Mouse (Mus musculus) retina, adult 2 months (tissue): ENCODE results near the gene Prss30.

Experiments used
- DNase-seq: peaks from one replicate; pipeline ENCODE4 v3.0.0-alpha.2; 2012; ENCODE audit warnings: low read depth, low spot score

The Prss30 gene

DNA sequence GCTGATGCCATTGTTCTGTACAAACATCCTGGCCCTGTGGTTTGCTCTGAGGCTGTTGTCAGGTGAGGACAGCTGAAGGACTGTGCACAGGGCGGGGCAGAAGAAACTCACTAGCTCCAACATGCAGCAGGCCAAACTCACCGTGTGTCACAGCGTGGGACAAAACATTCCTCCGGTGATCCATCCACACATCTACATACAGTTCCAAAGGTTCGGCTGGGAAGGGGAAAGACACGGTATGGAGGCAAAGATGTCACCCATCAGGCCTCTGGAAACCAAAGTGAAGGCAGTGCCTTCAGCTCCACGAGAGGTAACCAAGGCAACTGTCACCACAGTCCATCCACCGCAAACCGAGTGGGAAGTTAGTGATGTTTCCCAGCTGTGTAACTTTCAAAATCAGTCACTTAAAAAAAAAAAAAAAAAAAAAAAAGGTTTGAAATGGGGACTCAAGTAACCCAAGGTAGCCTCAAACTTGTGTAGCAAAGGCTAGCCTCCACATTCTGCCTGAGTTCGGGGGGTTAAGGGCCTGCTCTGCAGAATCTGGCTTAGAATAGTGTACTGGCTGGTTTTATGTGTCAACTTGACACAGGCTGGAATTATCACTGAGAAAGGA is at the start of gene Prss30:
Gene Prss30 (minus strand): TSS at position 270 of the 613 bp plus-strand sequence.
- DNase-seq: no peak

DNA sequence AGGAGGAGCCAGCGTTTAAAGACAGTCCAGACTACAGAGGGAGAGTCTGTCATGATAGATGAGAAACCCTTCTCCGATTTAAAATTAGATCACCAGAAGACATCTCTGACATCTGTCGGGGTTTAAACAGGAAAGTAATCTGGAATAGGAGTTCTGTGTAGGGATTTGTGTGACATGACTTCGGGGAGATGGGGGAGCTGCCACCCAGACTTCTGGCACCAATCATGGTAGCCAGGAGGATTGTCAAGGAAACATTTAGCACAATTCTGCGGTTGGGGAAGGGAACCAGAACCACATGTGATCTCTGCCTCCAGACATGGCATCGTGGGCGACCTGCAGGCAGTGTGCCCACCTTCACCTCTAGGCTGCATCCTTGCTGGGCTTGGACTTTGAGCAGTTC is 49.1 kb upstream of the Prss30 start:
- DNase-seq: no peak

DNA sequence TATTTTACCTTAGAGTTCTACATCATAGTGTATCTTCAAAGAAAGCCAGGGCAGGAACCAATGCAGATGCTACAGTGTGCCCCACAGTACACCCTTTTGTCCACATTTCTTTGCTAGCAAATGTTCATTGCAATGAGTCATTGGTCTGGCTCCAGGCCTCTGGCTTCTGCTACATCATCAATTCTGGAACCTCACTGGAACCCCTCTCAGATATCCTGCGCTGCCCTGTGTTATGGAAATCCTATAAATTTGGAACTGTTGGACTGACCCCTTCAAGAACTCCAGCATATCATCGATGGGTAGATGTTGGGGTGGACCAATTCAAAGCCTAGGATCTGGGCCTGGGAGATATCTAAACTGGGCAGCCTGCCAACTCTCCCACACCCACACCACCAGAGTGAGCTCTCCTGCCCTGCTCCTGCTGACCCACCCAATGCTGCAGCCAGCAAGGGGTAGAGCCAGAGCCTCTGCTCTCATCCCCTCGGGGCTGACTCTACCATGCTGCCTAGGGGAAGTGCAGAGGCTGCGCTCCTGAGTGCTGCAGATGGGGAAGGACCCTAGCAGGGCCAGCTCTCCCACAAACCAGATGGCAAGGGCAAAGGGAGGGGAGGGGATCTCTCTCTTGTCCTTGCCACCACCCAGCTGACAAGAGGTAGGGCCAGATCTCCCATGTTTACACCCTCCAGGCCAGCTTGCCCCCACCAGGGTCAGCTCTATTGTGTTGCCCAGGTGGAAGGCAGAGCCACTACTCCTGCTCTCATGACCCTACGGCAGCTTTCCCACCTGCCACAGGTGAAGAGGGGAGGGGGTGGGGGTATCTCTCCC is 41.2 kb upstream of the Prss30 start:
- DNase-seq: no peak

- DNase-seq: no peak
Observed at GRCm38 (mm10) chr17:24020696-24021095, 40.3 kb upstream of the Prss30 start.

DNA sequence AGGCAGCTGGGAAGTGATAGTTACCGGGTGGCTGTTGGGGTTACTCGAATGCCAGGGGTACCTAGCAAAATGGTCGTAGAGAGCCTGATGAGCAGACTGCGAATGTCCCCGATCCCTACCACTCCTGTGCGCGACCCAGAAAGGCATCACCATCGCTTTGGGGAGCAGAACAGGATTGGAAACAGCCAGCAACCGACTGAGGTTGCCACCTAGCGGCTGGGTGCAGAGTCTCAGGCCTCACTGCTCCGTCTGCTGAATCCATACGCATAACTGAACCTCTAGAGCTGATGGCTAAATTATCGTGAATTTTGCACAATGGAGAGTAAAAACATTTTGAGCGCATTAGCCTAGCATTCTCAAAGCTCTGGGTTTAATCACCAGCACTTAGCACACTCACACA is 35.4 kb upstream of the Prss30 start:
- DNase-seq: no peak

GRCm38 (mm10) chr17:24014433-24014965 is 34.1 kb upstream of the Prss30 start:
- DNase-seq: no peak

DNA sequence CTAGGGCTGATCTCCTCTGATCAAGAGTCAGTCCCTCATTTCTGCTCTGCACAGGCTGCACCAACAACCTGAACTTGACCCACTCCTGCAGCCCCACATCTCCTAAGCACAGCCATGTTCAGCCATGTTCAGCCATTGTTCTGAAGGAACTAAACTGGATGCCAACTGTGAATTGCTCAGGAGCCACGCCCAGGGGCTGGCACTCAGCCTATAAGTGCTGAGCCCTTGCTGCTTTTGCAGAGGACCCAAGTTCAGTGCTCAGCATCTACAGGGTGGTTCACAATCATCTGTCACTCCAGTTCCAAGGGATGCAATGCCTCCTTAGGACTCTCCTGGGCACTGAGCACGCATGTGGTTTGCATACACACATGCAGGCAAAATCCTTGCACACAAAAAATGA is 32.6 kb upstream of the Prss30 start:
- no peak for DNase-seq

- DNase-seq: no peak
Observed at GRCm38 (mm10) chr17:24009617-24010016, 29.3 kb upstream of the Prss30 start.

GRCm38 (mm10) chr17:24008105-24008504 is 27.7 kb upstream of the Prss30 start:
- DNase-seq: no peak

DNA sequence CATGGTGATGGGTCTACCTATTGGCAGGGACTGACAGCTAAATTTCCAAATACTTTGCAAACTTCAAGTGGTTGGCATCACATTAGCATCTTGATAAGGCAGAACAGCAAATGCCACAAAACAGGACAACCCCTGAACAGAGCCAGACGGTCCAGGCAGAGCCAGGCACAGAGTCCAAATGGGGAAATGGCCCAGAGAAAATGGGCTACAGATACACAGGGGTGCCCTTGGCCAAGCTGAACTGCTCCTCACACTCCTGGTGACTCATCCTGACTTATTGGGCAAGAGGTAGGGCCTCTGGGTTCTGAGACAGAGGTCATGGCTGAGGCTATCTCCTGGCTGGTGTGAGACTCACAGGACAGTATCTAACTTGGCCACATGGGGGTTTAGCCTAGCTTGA is 27.0 kb upstream of the Prss30 start:
- DNase-seq: no peak

GRCm38 (mm10) chr17:24006930-24007329 is 26.6 kb upstream of the Prss30 start:
- DNase-seq: no peak

DNA sequence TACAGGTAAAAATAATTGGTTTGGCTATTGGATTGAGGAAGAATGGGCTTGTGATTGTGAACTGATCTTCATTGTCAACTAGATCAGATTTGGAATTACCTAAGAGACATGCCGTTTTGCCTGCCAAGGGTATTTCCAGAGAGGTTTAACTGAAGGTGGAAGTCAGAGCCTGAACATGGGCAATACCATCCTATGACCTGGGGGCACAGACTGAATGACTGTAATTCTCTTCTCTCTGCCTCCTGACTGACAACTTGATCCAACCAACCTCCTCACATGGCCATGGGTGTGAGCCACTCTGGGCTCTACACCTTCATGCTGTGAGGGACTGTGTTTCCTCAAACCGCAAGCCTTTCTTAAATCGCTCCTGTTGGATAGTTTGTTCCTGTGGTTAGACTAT is 24.7 kb upstream of the Prss30 start:
- DNase-seq: no peak

DNA sequence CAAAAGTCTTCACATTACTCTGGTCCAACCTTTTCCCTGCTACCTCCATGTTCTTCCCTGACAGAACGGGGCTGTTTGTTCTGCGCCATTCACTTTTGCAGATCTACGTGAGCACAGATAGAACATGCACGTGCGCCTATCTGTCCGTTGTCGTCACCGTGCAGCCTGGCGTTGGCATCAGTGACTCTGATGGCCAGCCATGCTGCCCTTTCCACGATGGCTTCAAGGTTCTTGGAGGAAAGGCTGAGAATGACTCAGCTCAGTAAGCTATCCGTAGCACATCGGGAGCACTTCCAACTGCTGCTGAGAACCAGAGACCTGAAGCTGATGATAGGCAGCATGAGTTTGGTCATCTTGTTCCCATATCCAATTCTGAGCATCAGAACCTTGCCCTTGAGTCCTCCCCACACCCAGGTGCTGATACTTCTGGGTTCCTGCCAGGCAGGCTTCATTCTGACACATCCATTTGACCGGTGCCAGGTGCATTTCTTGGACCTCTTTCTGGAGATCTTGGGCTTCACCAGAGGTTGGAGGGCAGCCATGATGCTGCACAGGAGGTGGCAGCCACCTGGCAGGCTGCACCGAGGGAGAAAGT is 23.8 kb upstream of the Prss30 start:
- no peak for DNase-seq

- DNase-seq: no peak
Observed at GRCm38 (mm10) chr17:24000404-24000803, 20.0 kb upstream of the Prss30 start.

DNA sequence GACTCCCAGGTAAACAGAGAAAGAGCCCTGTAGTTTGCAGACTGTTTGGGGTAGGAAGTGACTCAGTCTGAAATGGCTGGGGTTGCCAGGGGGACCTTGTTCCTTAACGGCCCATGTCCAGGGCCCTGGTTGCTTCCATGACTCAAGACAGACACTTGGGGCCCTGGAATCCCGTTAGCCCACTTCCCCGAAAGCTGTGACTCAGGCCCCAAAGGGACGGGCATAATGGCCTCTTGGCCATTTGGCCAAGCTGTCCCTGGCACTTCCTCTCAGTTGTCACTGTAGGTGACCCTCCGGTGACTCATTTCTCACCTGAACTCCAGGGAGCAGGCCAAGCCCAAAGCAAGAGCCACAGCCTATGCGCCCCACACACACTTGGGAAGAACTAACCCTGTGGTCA is 18.0 kb upstream of the Prss30 start:
- no peak for DNase-seq

DNA sequence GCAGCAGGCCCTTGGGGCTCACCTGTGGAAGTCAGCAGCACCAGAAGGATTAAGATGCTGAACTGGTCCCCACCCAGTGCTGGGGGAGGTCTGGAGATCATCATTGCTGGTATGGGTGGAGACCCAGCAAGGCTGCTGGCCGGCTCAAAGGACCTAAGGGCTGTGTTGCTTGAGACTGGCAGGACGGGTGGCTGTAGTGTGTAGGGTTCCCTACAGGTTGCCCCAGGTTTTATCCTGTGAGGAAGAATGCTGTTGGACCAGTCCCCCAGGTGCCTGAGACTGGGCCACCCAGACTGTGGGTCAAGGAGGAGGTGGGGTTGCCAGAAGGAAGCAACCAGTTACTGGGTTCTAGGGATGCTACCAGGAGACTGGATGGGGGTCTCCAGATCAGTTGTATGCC is 17.5 kb upstream of the Prss30 start, which contains the start of gene Prss22:
Gene Prss22 (minus strand): TSS at position 200 of the 400 bp plus-strand sequence.
- DNase-seq: no peak

DNA sequence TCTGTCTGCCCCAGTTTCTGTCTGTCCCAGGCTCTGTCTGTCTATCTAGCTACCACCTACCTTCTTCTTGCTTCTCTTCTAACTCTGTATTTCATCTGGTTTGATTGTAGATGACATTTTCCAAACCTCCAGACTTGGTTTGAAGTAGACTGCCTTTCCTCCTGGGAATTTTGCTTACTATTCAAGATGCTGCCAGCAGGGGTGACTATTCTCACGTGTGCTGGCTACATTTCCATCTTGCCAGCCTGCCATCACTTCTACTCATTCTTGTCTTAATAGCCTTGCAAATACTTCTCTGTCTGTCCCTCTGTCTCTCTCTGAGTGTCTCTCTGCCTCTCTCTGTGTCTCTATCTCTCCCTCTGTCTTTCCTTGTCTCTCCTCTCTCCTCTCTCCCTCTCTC is 15.1 kb upstream of the Prss30 start:
- DNase-seq: no peak

DNA sequence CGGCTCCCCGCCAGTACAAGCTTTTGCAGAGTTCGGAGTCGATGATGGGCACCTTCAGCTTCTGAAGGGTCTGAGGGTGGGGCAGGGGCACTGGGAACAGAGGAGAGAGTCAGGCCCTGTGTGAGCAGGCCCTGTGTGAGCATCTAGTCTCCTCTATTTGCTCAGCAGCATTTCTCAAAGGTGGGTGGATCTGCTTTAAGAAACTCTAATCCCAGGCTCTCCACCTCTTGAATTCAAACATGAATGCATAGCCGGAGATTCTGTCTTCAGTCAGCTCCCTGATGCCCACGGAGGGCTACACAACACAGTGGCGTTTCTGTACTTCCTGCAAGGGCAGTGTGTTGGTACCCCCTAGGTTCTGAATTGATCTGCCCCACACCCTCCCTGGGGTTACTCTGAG is 14.3 kb upstream of the Prss30 start:
- DNase-seq: no peak

GRCm38 (mm10) chr17:23993559-23994428 is 13.4 kb upstream of the Prss30 start:
- peak; percentile 51 for DNase-seq

GRCm38 (mm10) chr17:23992789-23993553 is 12.6 kb upstream of the Prss30 start:
- no peak for DNase-seq

- no peak for DNase-seq
Observed at GRCm38 (mm10) chr17:23989802-23990201, 9.4 kb upstream of the Prss30 start.
